Mouse (Mus musculus) CH12.LX (cell line): ENCODE results near the gene Mrps15.

Experiments
- CTCF ChIP-seq, 2 experiments: IDR thresholded peaks in 1 of 2; conservative IDR thresholded peaks in 1 of 2; 2 replicates each; pipeline ENCODE4 v1.5.1; 2011 to 2012; ENCODE audit warnings: low read depth in 2 of 2, low read length in 2 of 2, improper control_type of control experiment in 1 of 2, inconsistent platforms in 1 of 2, mild to moderate bottlenecking in 1 of 2, moderate library complexity in 1 of 2
- EP300 ChIP-seq: IDR thresholded peaks from 2 replicates; pipeline ENCODE4 v1.6.1; 2011; ENCODE audit warnings: low read length, improper control_type of control experiment
- HCFC1 ChIP-seq: IDR thresholded peaks from 2 replicates; pipeline ENCODE4 v1.6.1; 2012; ENCODE audit warnings: low read depth, mild to moderate bottlenecking, inconsistent platforms, low read length, improper control_type of control experiment
- JUN ChIP-seq: IDR thresholded peaks from 2 replicates; pipeline ENCODE4 v1.6.1; 2011; ENCODE audit warnings: low read depth, mild to moderate bottlenecking, low read length, improper control_type of control experiment, moderate library complexity; ENCODE audit not compliant: insufficient read depth
- MAFK ChIP-seq: IDR thresholded peaks from 2 replicates; pipeline ENCODE4 v1.6.1; 2011; ENCODE audit warnings: low read length, improper control_type of control experiment; ENCODE audit not compliant: insufficient replicate concordance
- MAZ ChIP-seq: IDR thresholded peaks from 2 replicates; pipeline ENCODE4 v1.6.1; 2012; ENCODE audit warnings: low read depth, mild to moderate bottlenecking, inconsistent platforms, low read length, improper control_type of control experiment, moderate library complexity
- MEF2A ChIP-seq: IDR thresholded peaks from 2 replicates; pipeline ENCODE4 v1.6.1; 2014; ENCODE audit warnings: low read depth, mild to moderate bottlenecking, inconsistent platforms, low read length, improper control_type of control experiment, borderline replicate concordance
- POLR2A ChIP-seq: IDR thresholded peaks from 2 replicates; pipeline ENCODE4 v1.6.1; 2011; ENCODE audit warnings: low read depth, mild to moderate bottlenecking, improper control_type of control experiment, low read length
- ZMIZ1 ChIP-seq: IDR thresholded peaks from 2 replicates; pipeline ENCODE4 v1.6.1; 2012; ENCODE audit warnings: low read depth, mild to moderate bottlenecking, inconsistent platforms, low read length, improper control_type of control experiment

- TF ChIP-seq POLR2A = no peak
- TF ChIP-seq CTCF (conservative IDR thresholded peaks at IDR 0.05 in 1 of 2, IDR thresholded peaks at IDR 0.05 in 1 of 2; ENCODE audit: low read depth in 2 of 2, low read length in 2 of 2) = peak in 1 of 2 experiments; percentile 24; a peak in 1 of 4 replicates
- TF ChIP-seq EP300 = peak; percentile 75
- TF ChIP-seq MEF2A = 0 out of 2 replicates have a peak, but pooled peaks have one; percentile 13
- TF ChIP-seq MAZ = no peak
- no peak for TF ChIP-seq ZMIZ1
- no peak for TF ChIP-seq JUN
- TF ChIP-seq HCFC1 = 0 out of 2 replicates have a peak, but pooled peaks have one; percentile 23
- TF ChIP-seq MAFK = no peak
Observed at GRCm38 (mm10) chr4:126018966-126019538, 27.7 kb upstream of the Mrps15 start.
